Mouse (Mus musculus) small intestine, adult 2 months (tissue): ENCODE data around the gene Ranbp3.

Experiments
- CTCF ChIP-seq: fragments of 200-500 bp; IDR thresholded peaks from 2 replicates; pipeline ENCODE4 v1.5.1; 2012; ENCODE audit warnings: low read depth, mild to moderate bottlenecking, control low read depth, inconsistent platforms, low read length, moderate library complexity, mixed read lengths; ENCODE audit not compliant: insufficient replicate concordance, insufficient read length; ENCODE audit errors: extremely low read depth
- POLR2A ChIP-seq: fragments of 200-500 bp; IDR thresholded peaks from 2 replicates; pipeline ENCODE4 v1.6.1; 2012; ENCODE audit warnings: low read depth, mild to moderate bottlenecking, control low read depth, inconsistent platforms, low read length, moderate library complexity

DNA sequence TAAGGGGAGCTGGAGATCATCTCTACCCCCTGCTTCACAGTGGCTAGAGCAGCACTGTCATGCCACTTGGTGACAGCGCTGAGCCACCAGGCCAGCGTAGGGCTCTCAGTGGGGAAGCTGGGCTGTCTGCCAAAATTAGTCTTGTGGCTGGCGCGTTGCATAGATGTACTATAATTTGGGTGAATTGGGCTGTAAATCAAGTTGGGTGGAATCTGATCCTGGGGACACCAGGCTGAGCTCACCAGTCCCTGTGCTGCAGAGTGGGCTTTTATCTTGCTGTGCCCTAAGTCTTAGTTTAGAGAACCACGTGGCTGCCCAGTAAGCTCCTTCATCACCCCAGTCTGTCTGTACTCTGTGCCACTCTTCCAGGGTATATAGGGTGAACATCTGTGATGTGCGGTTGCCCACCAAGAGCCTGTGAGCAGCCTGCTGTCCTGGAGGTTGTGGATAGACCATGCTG, 20.8 kb downstream of the Ranbp3 start:
- TF ChIP-seq CTCF (no peak), POLR2A (no peak)
